Mouse (Mus musculus) C2C12 (cell line): ENCODE results near the gene Utrn.

ENCODE experiments used
- CEBPB ChIP-seq: IDR thresholded peaks from one replicate; pipeline ENCODE4 v1.6.1; 2011; ENCODE audit warnings: low read depth, mild to moderate bottlenecking, control low read depth, moderate library complexity
- CTCF ChIP-seq: IDR thresholded peaks from one replicate; pipeline ENCODE4 v1.5.1; 2011; ENCODE audit not compliant: control insufficient read depth, insufficient read depth, insufficient read length
- FOSL1 ChIP-seq: IDR thresholded peaks from one replicate; pipeline ENCODE4 v1.8.0; 2011; ENCODE audit warnings: mild to moderate bottlenecking, low read length; ENCODE audit not compliant: poor library complexity, insufficient read depth, severe bottlenecking
- MAX ChIP-seq: IDR thresholded peaks from one replicate; pipeline ENCODE4 v1.6.1; 2011; ENCODE audit warnings: mild to moderate bottlenecking, control low read depth
- MYOD1 ChIP-seq: IDR thresholded peaks from one replicate; pipeline ENCODE4 v1.6.1; 2011; ENCODE audit warnings: low read depth; ENCODE audit not compliant: control insufficient read depth, insufficient read length
- MYOG ChIP-seq: IDR thresholded peaks from one replicate; pipeline ENCODE4 v1.6.1; 2011; ENCODE audit not compliant: control insufficient read depth, insufficient read length; ENCODE audit errors: extremely low read depth
- USF1 ChIP-seq: IDR thresholded peaks from one replicate; pipeline ENCODE4 v1.6.1; 2011; ENCODE audit warnings: low read depth, mild to moderate bottlenecking, control low read depth, moderate library complexity

DNA sequence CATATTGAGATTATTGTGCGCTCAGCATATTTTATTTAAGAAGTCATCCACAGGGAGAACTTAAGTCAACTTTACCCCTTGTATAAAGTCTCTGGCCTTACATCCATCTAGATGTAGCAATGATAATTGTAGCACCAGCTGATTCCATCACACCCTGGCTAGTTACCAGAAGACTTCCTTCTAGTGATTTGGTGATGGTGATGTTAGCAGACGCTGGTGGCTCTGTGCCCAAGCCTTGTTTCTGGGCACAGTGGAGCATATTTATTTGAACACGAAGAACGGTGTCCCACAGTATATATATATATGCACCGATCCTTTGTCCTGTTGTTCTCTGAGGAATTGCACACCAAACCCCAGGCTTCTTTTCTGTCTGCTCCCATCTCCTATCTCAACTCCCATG lies 30.7 kb upstream of the Utrn start:
- no peak for TF ChIP-seq MYOD1
- no peak for TF ChIP-seq CTCF
- TF ChIP-seq FOSL1 = no peak
- TF ChIP-seq USF1 = no peak
- TF ChIP-seq CEBPB = no peak
- TF ChIP-seq MYOG = no peak
- TF ChIP-seq MAX = no peak
